Mouse (Mus musculus): ENCODE data around the gene Rsad1. TPM values are rescaled to one million over a fixed set of nuclear protein-coding genes. Genes with fewer than 3 reads are reported as not detected.

Rsad1 gene
- 5.7 and 7.1 TPM in 2 replicates for polyA plus RNA-seq (2012; rRNA removed)

- WGBS: 2% methylated on average over 49 of the region's 49 CpGs
- TF ChIP-seq POLR2A (IDR thresholded peaks at IDR 0.05; ENCODE audit: low read depth, low read length) (no peak), CTCF (IDR thresholded peaks at IDR 0.05; ENCODE audit: extremely low read depth, insufficient read depth, insufficient read length, insufficient replicate concordance) (peak; percentile 87)
- H3K27me3 ChIP-seq (ENCODE audit: control insufficient read depth, insufficient read depth, low read length): no peaks in the 10 kb centered on the region
- peaks cover 6% of the 10 kb centered on the region; the same call in 1 of the 2 replicates for H3K4me1 ChIP-seq (ENCODE audit: control insufficient read depth, insufficient read depth, insufficient read length)
- H3K27ac ChIP-seq (ENCODE audit: insufficient read depth, low read length): peak within 1 kb of the TSS; percentile 83
- DNase-seq (ENCODE audit: low read depth in 1 of 2, low spot score in 2 of 2): peak; percentile 81 to 89
- peak within 1 kb of the TSS; percentile 68 for H3K4me3 ChIP-seq (ENCODE audit: extremely low read depth, insufficient read depth, insufficient read length)
- no peaks in the 10 kb centered on the region for H3K36me3 ChIP-seq (ENCODE audit: control insufficient read depth, insufficient read depth, low read length)
Measured at GRCm38 (mm10) chr11:94548888-94549690, at the start of gene Rsad1. Rsad1 (minus strand) TSS chr11:94549255.

- Histone ChIP-seq H3K27me3 (ENCODE audit: control insufficient read depth, insufficient read depth, low read length) (no peaks in the 10 kb centered on the region), H3K27ac (ENCODE audit: insufficient read depth, low read length) (no peak overlapping the region), H3K4me1 (ENCODE audit: control insufficient read depth, insufficient read depth, insufficient read length) (peaks cover 13% of the 10 kb centered on the region; the same call in 1 of the 2 replicates), H3K36me3 (ENCODE audit: control insufficient read depth, insufficient read depth, low read length) (no peaks in the 10 kb centered on the region), H3K4me3 (ENCODE audit: extremely low read depth, insufficient read depth, insufficient read length) (no peak overlapping the region)
- no peak for DNase-seq (ENCODE audit: low read depth in 1 of 2, low spot score in 2 of 2)
- WGBS: 87% methylated on average over 6 of the region's 6 CpGs
- TF ChIP-seq POLR2A (IDR thresholded peaks at IDR 0.05; ENCODE audit: low read depth, low read length) (no peak), CTCF (IDR thresholded peaks at IDR 0.05; ENCODE audit: extremely low read depth, insufficient read depth, insufficient read length, insufficient replicate concordance) (no peak)
Measured at GRCm38 (mm10) chr11:94598437-94599120, 49.5 kb upstream of the Rsad1 start.

- DNase-seq (ENCODE audit: low read depth in 1 of 2, low spot score in 2 of 2): no peak
- H3K27me3 ChIP-seq (ENCODE audit: control insufficient read depth, insufficient read depth, low read length): no peaks in the 10 kb centered on the region
- no peak overlapping the region for H3K27ac ChIP-seq (ENCODE audit: insufficient read depth, low read length)
- peaks cover 14% of the 10 kb centered on the region; the same call in 1 of the 2 replicates for H3K4me1 ChIP-seq (ENCODE audit: control insufficient read depth, insufficient read depth, insufficient read length)
- no peak overlapping the region for H3K4me3 ChIP-seq (ENCODE audit: extremely low read depth, insufficient read depth, insufficient read length)
- H3K36me3 ChIP-seq (ENCODE audit: control insufficient read depth, insufficient read depth, low read length): no peaks in the 10 kb centered on the region
- no peak for TF ChIP-seq POLR2A (IDR thresholded peaks at IDR 0.05; ENCODE audit: low read depth, low read length)
- TF ChIP-seq CTCF (IDR thresholded peaks at IDR 0.05; ENCODE audit: extremely low read depth, insufficient read depth, insufficient read length, insufficient replicate concordance): no peak
- WGBS: 63% methylated on average over 4 of the region's 4 CpGs
Measured at GRCm38 (mm10) chr11:94597319-94597718, 48.3 kb upstream of the Rsad1 start.

- H3K4me1 ChIP-seq (ENCODE audit: control insufficient read depth, insufficient read depth, insufficient read length): peaks cover 12% of the 10 kb centered on the region; the same call in 1 of the 2 replicates
- H3K36me3 ChIP-seq (ENCODE audit: control insufficient read depth, insufficient read depth, low read length): no peaks in the 10 kb centered on the region
- no peak overlapping the region for H3K4me3 ChIP-seq (ENCODE audit: extremely low read depth, insufficient read depth, insufficient read length)
- WGBS: 57% methylated on average over 7 of the region's 7 CpGs
- DNase-seq (ENCODE audit: low read depth in 1 of 2, low spot score in 2 of 2): peak in 1 of 2 experiments; percentile 55
- H3K27me3 ChIP-seq (ENCODE audit: control insufficient read depth, insufficient read depth, low read length): no peaks in the 10 kb centered on the region
- H3K27ac ChIP-seq (ENCODE audit: insufficient read depth, low read length): no peak overlapping the region
- no peak for TF ChIP-seq CTCF (IDR thresholded peaks at IDR 0.05; ENCODE audit: extremely low read depth, insufficient read depth, insufficient read length, insufficient replicate concordance)
- no peak for TF ChIP-seq POLR2A (IDR thresholded peaks at IDR 0.05; ENCODE audit: low read depth, low read length)
Measured at GRCm38 (mm10) chr11:94596311-94596852, 47.3 kb upstream of the Rsad1 start.

- no peak overlapping the region for H3K27ac ChIP-seq (ENCODE audit: insufficient read depth, low read length)
- H3K4me1 ChIP-seq (ENCODE audit: control insufficient read depth, insufficient read depth, insufficient read length): peaks cover 16% of the 10 kb centered on the region; the same call in 1 of the 2 replicates
- no peak overlapping the region for H3K4me3 ChIP-seq (ENCODE audit: extremely low read depth, insufficient read depth, insufficient read length)
- no peak for TF ChIP-seq CTCF (IDR thresholded peaks at IDR 0.05; ENCODE audit: extremely low read depth, insufficient read depth, insufficient read length, insufficient replicate concordance)
- no peak for TF ChIP-seq POLR2A (IDR thresholded peaks at IDR 0.05; ENCODE audit: low read depth, low read length)
- WGBS: 62% methylated on average over 6 of the region's 6 CpGs
- no peaks in the 10 kb centered on the region for H3K27me3 ChIP-seq (ENCODE audit: control insufficient read depth, insufficient read depth, low read length)
- DNase-seq (ENCODE audit: low read depth in 1 of 2, low spot score in 2 of 2): no peak
- peaks cover 4% of the 10 kb centered on the region; the same call in 1 of the 2 replicates for H3K36me3 ChIP-seq (ENCODE audit: control insufficient read depth, insufficient read depth, low read length)
Measured at GRCm38 (mm10) chr11:94587511-94587910, 38.5 kb upstream of the Rsad1 start.

- Histone ChIP-seq H3K27ac (ENCODE audit: insufficient read depth, low read length) (no peak overlapping the region), H3K4me1 (ENCODE audit: control insufficient read depth, insufficient read depth, insufficient read length) (peaks cover 9% of the 10 kb centered on the region; the same call in 1 of the 2 replicates), H3K27me3 (ENCODE audit: control insufficient read depth, insufficient read depth, low read length) (no peaks in the 10 kb centered on the region), H3K4me3 (ENCODE audit: extremely low read depth, insufficient read depth, insufficient read length) (no peak overlapping the region), H3K36me3 (ENCODE audit: control insufficient read depth, insufficient read depth, low read length) (peaks cover 5% of the 10 kb centered on the region)
- 95% methylated on average over 9 of the region's 9 CpGs for WGBS
- TF ChIP-seq POLR2A (IDR thresholded peaks at IDR 0.05; ENCODE audit: low read depth, low read length) (no peak), CTCF (IDR thresholded peaks at IDR 0.05; ENCODE audit: extremely low read depth, insufficient read depth, insufficient read length, insufficient replicate concordance) (no peak)
- DNase-seq (ENCODE audit: low read depth in 1 of 2, low spot score in 2 of 2): no peak
Measured at GRCm38 (mm10) chr11:94585091-94585490, 36.0 kb upstream of the Rsad1 start.

All from spleen, adult 2 months (tissue).